Mouse (Mus musculus) embryonic fibroblast, embryonic 13.5 days (primary cell): ENCODE results near the gene Slc35f4.

Experiments used
- CTCF ChIP-seq: IDR thresholded peaks from 2 replicates; pipeline ENCODE4 v1.5.1; 2011; ENCODE audit warnings: mild to moderate bottlenecking, control low read depth, low read length, moderate library complexity, borderline replicate concordance; ENCODE audit not compliant: insufficient read depth
- POLR2A ChIP-seq: IDR thresholded peaks from 2 replicates; pipeline ENCODE4 v1.6.1; 2011; ENCODE audit warnings: low read depth, mild to moderate bottlenecking, control low read depth, low read length, moderate library complexity

DNA sequence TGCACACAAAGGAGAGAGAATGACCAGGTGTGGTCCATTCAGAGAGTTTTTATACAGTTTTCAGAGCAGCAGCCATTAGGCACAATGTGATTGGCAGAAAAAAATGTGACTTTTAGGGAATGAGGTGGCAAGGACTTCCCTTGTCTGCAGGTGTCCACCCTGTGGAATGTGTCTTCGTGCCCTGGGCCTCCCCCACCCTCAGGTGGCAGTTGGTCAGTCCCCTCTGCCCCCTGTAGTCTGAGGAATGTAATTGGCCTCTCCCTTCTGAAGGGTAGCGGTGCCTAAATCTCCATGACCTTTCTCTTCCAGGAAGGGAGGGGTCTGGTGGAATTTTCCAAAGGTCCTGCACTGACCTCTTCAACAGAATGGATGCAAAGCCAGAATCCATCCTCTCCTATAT, 163.7 kb downstream of the Slc35f4 start:
- TF ChIP-seq CTCF, result no peak
- TF ChIP-seq POLR2A, result no peak
